Mouse (Mus musculus) embryonic fibroblast, embryonic 13.5 days (primary cell): ENCODE results near the gene Arhgef11.

Source experiments
- CTCF ChIP-seq: IDR thresholded peaks from 2 replicates; pipeline ENCODE4 v1.5.1; 2011; ENCODE audit warnings: mild to moderate bottlenecking, control low read depth, low read length, moderate library complexity, borderline replicate concordance; ENCODE audit not compliant: insufficient read depth
- POLR2A ChIP-seq: IDR thresholded peaks from 2 replicates; pipeline ENCODE4 v1.6.1; 2011; ENCODE audit warnings: low read depth, mild to moderate bottlenecking, control low read depth, low read length, moderate library complexity

DNA sequence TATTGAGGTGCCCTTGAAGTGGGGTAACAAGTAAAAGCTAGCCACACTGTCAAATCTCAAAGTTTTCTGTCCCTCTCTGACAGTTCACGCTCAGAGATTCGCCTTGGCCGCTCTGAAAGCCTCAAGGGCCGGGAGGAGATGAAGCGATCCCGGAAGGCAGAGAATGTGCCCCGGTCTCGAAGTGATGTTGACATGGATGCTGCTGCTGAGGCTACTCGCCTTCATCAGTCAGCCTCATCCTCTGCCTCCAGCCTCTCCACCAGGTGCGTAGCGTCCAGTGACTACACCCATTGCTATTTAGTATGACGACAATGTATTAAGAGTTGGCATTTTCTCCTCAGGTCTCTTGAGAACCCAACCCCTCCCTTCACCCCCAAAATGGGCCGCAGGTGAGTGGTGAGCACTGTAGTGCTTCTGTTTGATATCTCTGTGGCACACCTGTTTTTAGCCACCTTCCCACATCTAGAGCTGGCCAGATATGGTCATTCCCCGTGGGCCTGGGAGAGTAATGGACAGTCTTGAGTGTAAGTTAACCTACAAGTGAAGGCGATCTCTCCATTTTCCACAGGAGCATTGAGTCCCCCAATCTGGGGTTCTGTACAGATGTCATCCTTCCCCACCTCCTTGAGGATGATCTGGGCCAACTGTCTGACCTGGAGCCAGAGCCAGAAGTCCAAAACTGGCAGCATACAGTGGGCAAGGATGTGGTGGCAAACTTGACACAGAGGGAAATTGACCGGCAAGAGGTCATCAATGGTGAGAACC lies 108.2 kb downstream of the Arhgef11 start:
- TF ChIP-seq CTCF (no peak), POLR2A (no peak)
